Mouse (Mus musculus): ENCODE data around the gene Ackr2. TPM values are rescaled to one million over a fixed set of nuclear protein-coding genes. Genes with fewer than 3 reads are reported as not detected.

Gene Ackr2
- polyA plus RNA-seq, 1 experiment from 2014 or later, result 1.7 TPM

DNA sequence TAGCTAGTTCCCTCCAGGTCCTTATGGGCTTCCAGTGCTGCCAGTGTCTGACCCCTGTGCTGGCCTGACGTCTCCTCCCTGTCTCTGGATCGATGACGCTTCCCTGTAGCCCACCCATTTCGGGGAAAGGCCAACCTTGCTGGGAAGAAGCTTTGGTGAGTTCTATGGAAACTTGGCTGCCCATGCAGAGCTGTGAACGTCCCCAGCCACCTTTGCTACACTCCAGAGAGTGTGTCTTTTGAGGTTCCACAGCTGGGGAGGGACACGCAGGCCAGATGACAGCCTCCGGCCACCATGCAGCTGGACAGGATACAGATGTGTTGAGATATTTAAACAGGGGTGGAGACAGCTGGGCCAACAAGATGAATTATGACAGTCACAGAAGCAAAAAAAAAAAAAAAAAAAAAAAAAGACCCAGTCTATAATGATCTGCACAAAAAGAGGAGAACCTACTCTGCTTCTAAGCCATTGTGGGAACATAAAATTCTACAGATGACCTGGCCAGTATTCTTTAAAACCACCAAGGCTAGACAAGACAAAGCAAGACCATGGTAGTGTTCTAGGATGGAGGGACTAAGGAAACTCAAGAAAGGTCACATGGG is 2.7 kb upstream of the Ackr2 start:
- 84% methylated on average over 7 of the region's 7 CpGs for WGBS

GRCm38 (mm10) chr9:121896820-121897219 is 1.3 kb upstream of the Ackr2 start:
- Histone ChIP-seq H3K9ac (no peak overlapping the region), H3K4me2 (no peak overlapping the region), H3K4me1 (no peaks in the 10 kb centered on the region), H3K4me3 (no peak overlapping the region), H3K36me3 (ENCODE audit: poor library complexity, severe bottlenecking) (no peaks in the 10 kb centered on the region), H3K27ac (no peak overlapping the region), H3K9me3 (replicated peaks) (no peaks in the 10 kb centered on the region), H3K27me3 (no peaks in the 10 kb centered on the region)
- WGBS, result 92% methylated on average over 4 of the region's 4 CpGs
- no peak for ATAC-seq

More for the DNA sequence above, 2.7 kb upstream of the Ackr2 start:
- H3K4me1 ChIP-seq, result peaks cover 2% of the 10 kb centered on the region; the same call in 1 of the 2 replicates
- no peak overlapping the region for H3K4me2 ChIP-seq
- no peaks in the 10 kb centered on the region for H3K27me3 ChIP-seq
- no peak overlapping the region for H3K4me3 ChIP-seq
- H3K9ac ChIP-seq, result no peak overlapping the region
- no peak for ATAC-seq
- no peaks in the 10 kb centered on the region for H3K9me3 ChIP-seq (replicated peaks)
- no peaks in the 10 kb centered on the region for H3K36me3 ChIP-seq (ENCODE audit: poor library complexity, severe bottlenecking)
- H3K27ac ChIP-seq, result no peak overlapping the region

DNA sequence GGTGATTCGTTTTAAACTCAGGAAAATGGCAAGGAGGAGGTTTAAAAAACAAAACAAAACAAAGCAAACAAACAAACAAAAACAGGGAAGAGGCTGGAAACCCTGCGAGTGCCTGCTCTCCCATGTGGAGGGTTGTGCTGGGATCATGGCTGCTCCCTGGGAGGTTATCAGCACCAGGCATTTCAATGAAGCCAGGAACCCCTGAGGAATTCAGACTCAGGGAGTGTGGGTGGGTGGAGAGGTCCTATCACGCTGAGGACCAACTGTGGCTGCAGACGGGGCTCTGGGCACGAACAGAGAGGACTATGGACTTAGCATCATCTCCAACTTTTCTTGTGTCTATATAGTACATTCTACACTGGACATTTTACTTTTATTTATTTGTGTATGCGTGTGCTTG is 1.2 kb downstream of the Ackr2 start:
- no peak overlapping the region for H3K4me3 ChIP-seq
- H3K27me3 ChIP-seq, result no peaks in the 10 kb centered on the region
- H3K4me1 ChIP-seq, result no peaks in the 10 kb centered on the region
- no peak overlapping the region for H3K27ac ChIP-seq
- 75% methylated on average over 6 of the region's 6 CpGs for WGBS
- H3K4me2 ChIP-seq, result no peak overlapping the region
- no peak for ATAC-seq
- H3K36me3 ChIP-seq (ENCODE audit: poor library complexity, severe bottlenecking), result no peaks in the 10 kb centered on the region
- H3K9me3 ChIP-seq (replicated peaks), result no peaks in the 10 kb centered on the region
- no peak overlapping the region for H3K9ac ChIP-seq

DNA sequence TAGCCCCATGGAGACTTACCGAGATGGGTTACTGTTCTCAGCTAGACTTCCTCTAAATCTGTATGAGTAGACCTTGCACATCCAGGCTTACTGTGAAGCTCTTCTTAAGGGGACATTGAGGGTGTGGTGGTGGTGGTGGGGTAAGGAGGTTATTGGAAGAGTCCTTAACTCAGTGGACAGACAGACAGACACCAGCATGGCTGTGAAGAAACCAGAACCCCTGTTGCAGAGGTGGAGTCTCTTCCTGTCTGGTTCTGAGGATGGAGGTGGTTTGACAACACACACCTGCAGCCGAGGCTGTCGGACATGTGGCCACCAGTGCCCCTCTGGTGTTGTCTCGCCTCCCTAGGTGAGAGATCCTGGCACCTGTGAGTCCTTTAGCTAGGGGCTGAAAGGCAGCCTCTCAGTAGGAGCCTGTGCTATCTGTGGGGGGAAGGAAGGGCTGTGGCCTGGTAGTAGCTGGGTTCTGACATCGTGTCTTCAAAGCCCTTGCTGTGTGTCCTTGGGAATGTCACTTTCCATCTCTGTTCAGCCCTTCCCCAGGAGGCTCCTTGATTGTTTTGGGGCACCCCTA is 2.2 kb downstream of the Ackr2 start:
- ATAC-seq, result no peak
- no peak overlapping the region for H3K27ac ChIP-seq
- H3K27me3 ChIP-seq, result no peaks in the 10 kb centered on the region
- no peaks in the 10 kb centered on the region for H3K36me3 ChIP-seq (ENCODE audit: poor library complexity, severe bottlenecking)
- H3K4me3 ChIP-seq, result no peak overlapping the region
- no peaks in the 10 kb centered on the region for H3K4me1 ChIP-seq
- H3K9ac ChIP-seq, result no peak overlapping the region
- H3K4me2 ChIP-seq, result no peak overlapping the region
- no peaks in the 10 kb centered on the region for H3K9me3 ChIP-seq (replicated peaks)
- WGBS, result 79% methylated on average over 5 of the region's 5 CpGs

GRCm38 (mm10) chr9:121901710-121902700 is 3.9 kb downstream of the Ackr2 start:
- Histone ChIP-seq H3K27ac (no peak overlapping the region), H3K4me3 (no peak overlapping the region), H3K27me3 (no peaks in the 10 kb centered on the region), H3K36me3 (ENCODE audit: poor library complexity, severe bottlenecking) (no peaks in the 10 kb centered on the region), H3K4me2 (no peak overlapping the region), H3K9ac (no peak overlapping the region), H3K9me3 (replicated peaks) (no peaks in the 10 kb centered on the region), H3K4me1 (no peaks in the 10 kb centered on the region)
- no peak for ATAC-seq
- 75% methylated on average over 5 of the region's 5 CpGs for WGBS

DNA sequence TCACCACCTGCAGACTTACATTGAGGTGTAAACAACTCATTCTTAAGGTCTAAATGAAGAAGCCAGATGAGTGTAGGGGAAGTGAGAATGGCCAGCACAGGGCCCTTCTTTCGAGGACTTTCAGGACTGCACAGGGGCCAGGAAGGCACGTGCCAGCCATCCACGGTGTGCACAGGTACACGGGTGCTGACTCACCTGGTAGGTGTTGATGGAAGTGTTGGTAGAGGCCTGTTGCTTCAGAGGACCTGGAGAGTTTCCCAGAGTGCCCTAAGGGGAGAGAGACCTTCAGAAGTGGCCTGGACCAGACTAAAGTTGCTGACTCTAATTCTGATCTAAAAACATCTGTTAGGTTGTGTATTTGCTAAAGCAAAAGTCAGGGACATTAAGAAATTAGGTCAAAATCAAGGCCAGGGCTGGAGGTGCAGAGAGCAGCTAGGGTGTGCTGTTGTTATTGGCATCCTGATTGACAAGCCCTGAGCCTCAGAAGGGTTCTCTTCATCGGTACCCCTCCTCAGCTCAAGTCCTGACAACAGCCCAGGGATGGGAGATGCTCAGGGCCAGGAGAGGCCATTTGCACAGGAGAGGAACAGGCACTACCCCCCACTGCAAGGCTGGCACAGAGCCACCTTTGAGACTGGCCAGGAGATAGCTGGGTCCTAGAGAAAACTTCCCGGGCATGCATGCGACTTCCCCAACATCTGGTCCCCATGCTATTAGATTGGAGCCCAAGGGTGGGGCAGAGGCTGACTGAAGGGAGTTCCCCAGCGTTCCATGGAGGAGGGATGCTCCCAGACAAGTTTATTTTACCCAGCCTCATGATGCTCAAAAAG is 5.5 kb downstream of the Ackr2 start:
- Histone ChIP-seq H3K9me3 (replicated peaks) (no peaks in the 10 kb centered on the region), H3K27ac (no peak overlapping the region), H3K36me3 (ENCODE audit: poor library complexity, severe bottlenecking) (no peaks in the 10 kb centered on the region), H3K9ac (no peak overlapping the region), H3K4me2 (no peak overlapping the region), H3K4me3 (no peak overlapping the region), H3K4me1 (no peaks in the 10 kb centered on the region), H3K27me3 (no peaks in the 10 kb centered on the region)
- WGBS, result 78% methylated on average over 8 of the region's 8 CpGs
- no peak for ATAC-seq

DNA sequence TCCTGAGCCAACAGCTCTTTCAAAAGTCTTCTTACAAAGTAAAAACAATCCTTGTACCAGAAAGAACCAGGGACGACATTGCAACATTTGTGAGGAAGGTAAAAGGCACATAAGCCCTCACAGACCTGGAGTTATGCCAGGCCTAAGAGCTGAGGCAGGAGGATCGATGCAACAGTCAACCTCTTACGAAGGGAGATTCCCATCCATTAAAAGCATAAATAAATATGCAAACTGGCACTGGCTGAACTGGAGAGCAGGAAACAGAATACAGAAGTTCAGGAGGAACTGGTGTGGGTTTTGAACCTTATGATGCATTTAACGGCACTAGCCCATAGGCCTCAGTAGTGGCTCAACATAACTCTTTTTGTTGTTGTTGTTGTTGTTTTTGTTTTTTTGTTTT is 6.2 kb downstream of the Ackr2 start:
- Histone ChIP-seq H3K4me2 (no peak overlapping the region), H3K4me1 (no peaks in the 10 kb centered on the region), H3K36me3 (ENCODE audit: poor library complexity, severe bottlenecking) (no peaks in the 10 kb centered on the region), H3K27ac (no peak overlapping the region), H3K9ac (no peak overlapping the region), H3K4me3 (no peak overlapping the region), H3K27me3 (no peaks in the 10 kb centered on the region), H3K9me3 (replicated peaks) (no peaks in the 10 kb centered on the region)
- WGBS, result 86% methylated on average over 4 of the region's 4 CpGs
- ATAC-seq, result no peak

- Histone ChIP-seq H3K27me3 (no peaks in the 10 kb centered on the region), H3K36me3 (ENCODE audit: poor library complexity, severe bottlenecking) (no peaks in the 10 kb centered on the region), H3K27ac (no peak overlapping the region), H3K4me2 (no peak overlapping the region), H3K4me3 (no peak overlapping the region), H3K9me3 (replicated peaks) (no peaks in the 10 kb centered on the region), H3K4me1 (no peaks in the 10 kb centered on the region), H3K9ac (no peak overlapping the region)
- WGBS, result 91% methylated on average over 7 of the region's 7 CpGs
- no peak for ATAC-seq
These were observed 6.8 kb downstream of the Ackr2 start for GRCm38 (mm10) chr9:121904946-121905345.

- Histone ChIP-seq H3K27me3 (no peaks in the 10 kb centered on the region), H3K9ac (no peak overlapping the region), H3K36me3 (ENCODE audit: poor library complexity, severe bottlenecking) (no peaks in the 10 kb centered on the region), H3K27ac (no peak overlapping the region), H3K4me2 (no peak overlapping the region), H3K4me3 (no peak overlapping the region), H3K9me3 (replicated peaks) (no peaks in the 10 kb centered on the region), H3K4me1 (no peaks in the 10 kb centered on the region)
- no peak for ATAC-seq
- 85% methylated on average over 4 of the region's 4 CpGs for WGBS
These were observed 7.5 kb downstream of the Ackr2 start for GRCm38 (mm10) chr9:121905556-121906185.

DNA sequence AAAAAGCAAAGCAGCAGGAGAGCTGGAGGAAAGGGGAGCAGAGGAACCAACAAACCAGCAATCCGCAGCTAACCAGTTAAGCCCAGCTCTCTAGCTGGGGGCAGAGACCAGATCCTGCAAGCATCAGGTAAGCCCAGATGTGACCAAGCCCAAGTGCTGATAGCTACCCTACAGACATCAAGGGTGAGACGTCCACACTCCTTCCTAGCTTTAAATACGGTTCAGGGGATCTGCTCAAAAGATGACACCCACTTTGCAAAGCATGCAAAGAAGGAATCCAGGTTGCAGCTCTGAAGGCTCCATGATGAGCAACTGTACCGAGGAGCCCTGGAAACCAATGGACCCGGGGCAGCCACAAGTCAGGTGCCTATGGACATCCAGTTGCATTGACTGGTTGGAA is 8.3 kb downstream of the Ackr2 start:
- no peaks in the 10 kb centered on the region for H3K4me1 ChIP-seq
- no peaks in the 10 kb centered on the region for H3K27me3 ChIP-seq
- H3K27ac ChIP-seq, result no peak overlapping the region
- no peak overlapping the region for H3K4me3 ChIP-seq
- no peaks in the 10 kb centered on the region for H3K36me3 ChIP-seq (ENCODE audit: poor library complexity, severe bottlenecking)
- no peak overlapping the region for H3K4me2 ChIP-seq
- ATAC-seq, result no peak
- no peak overlapping the region for H3K9ac ChIP-seq
- H3K9me3 ChIP-seq (replicated peaks), result no peaks in the 10 kb centered on the region
- WGBS, result 86% methylated on average over 5 of the region's 5 CpGs

GRCm38 (mm10) chr9:121907356-121908070 is 9.4 kb downstream of the Ackr2 start:
- Histone ChIP-seq H3K9me3 (replicated peaks) (no peaks in the 10 kb centered on the region), H3K4me2 (no peak overlapping the region), H3K4me1 (no peaks in the 10 kb centered on the region), H3K4me3 (no peak overlapping the region), H3K36me3 (ENCODE audit: poor library complexity, severe bottlenecking) (no peaks in the 10 kb centered on the region), H3K27me3 (no peaks in the 10 kb centered on the region), H3K27ac (no peak overlapping the region), H3K9ac (no peak overlapping the region)
- 78% methylated on average over 10 of the region's 10 CpGs for WGBS
- ATAC-seq, result no peak

Measured in forebrain, embryonic 13.5 days (tissue).